Mouse (Mus musculus) hindbrain, embryonic 11.5 days (tissue): ENCODE results near the gene C1qtnf2. TPM values are rescaled to one million over a fixed set of nuclear protein-coding genes. Genes with fewer than 3 reads are reported as not detected.
A peak's percentile ranks its signal among the peaks of the same experiment; 100 is the strongest.

ENCODE experiments used
- ATAC-seq: fragments of 200-750 bp; cut with Nextera tagmentation; 2 replicates; pipeline ENCODE4 v1.8.0; 2017; ENCODE audit warnings: mild to moderate bottlenecking, moderate TSS enrichment, moderate library complexity; ENCODE audit not compliant: low FRiP score
- DNase-seq: peaks from one replicate; pipeline ENCODE4 v3.0.0-alpha.2; 2015; ENCODE audit warnings: low spot score
- H3K27ac ChIP-seq: fragments of 300-500 bp; sonication (generic); 2 replicates; pipeline ENCODE4 v1.5.1; 2014; ENCODE audit warnings: mild to moderate bottlenecking, low read depth, low read length
- H3K27me3 ChIP-seq: fragments of 300-500 bp; sonication (generic); 2 replicates; pipeline ENCODE4 v1.6.1; 2014; ENCODE audit warnings: mild to moderate bottlenecking, low read length, moderate library complexity, mixed read lengths; ENCODE audit not compliant: control insufficient read depth, insufficient read depth
- H3K36me3 ChIP-seq: fragments of 300-500 bp; sonication (generic); 2 replicates; pipeline ENCODE4 v1.6.1; 2014; ENCODE audit warnings: mild to moderate bottlenecking, low read length, moderate library complexity, mixed read lengths; ENCODE audit not compliant: control insufficient read depth, insufficient read depth
- H3K4me1 ChIP-seq: fragments of 300-500 bp; sonication (generic); replicated peaks from 2 replicates; pipeline ENCODE4 v1.6.1; 2014; ENCODE audit warnings: low read length, mixed read lengths; ENCODE audit not compliant: control insufficient read depth, insufficient read depth
- H3K4me2 ChIP-seq: fragments of 300-500 bp; sonication (generic); replicated peaks from 2 replicates; pipeline ENCODE4 v1.6.1; 2014; ENCODE audit warnings: mild to moderate bottlenecking, low read depth, low read length
- H3K4me3 ChIP-seq: fragments of 300-500 bp; sonication (generic); 2 replicates; pipeline ENCODE4 v1.5.1; 2014; ENCODE audit warnings: low read depth, low read length
- H3K9ac ChIP-seq: fragments of 300-500 bp; sonication (generic); 2 replicates; pipeline ENCODE4 v1.6.1; 2014; ENCODE audit warnings: low read depth, low read length
- H3K9me3 ChIP-seq: fragments of 300-500 bp; sonication (generic); 2 replicates; pipeline ENCODE4 v1.6.1; 2016; ENCODE audit warnings: low read length; ENCODE audit not compliant: control insufficient read depth
- WGBS: fragments of 180-500 bp; shearing (Covaris S2); extraction: QIAGEN DNeasy Blood & Tissue Kit; methylation state at CpG from one replicate; pipeline ENCODE4 v1.1.7; 2014; 5-methylcytosine and 5-hydroxymethylcytosine counted together
- polyA plus RNA-seq: library from polyadenylated mRNA; unstranded; fragments of >200 nt; fragmentation: Nextera tagmentation; extraction: Ambion mirVana; gene quantifications from 2 replicates; pipeline ENCODE4 v1.2.1, GENCODE M21; 2014

Gene C1qtnf2
- polyA plus RNA-seq, 1 experiment from 2014 or later, result 3.3 TPM

DNA sequence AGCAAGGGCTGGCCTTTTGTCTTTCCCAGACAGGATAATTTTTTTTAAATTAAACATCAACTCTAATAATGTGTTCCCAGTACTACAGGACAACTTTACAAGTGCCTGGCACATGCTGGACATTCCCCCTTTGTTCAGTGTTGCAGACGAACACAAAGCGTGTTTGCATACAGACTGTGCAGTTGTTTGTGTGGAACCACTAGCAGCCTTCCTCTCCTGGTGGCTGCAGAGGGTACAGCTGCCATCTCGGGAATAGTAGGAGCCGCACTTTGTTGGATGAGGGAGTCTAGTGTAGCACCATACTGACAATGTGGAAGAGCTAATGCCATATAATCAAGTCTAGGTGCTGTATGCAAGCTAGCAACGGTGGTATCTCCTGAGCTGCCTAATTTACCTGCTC lies 57.5 kb downstream of the C1qtnf2 start:
- ATAC-seq (no peak), DNase-seq (peak; percentile 35)
- no peak overlapping the region for H3K4me2 ChIP-seq

DNA sequence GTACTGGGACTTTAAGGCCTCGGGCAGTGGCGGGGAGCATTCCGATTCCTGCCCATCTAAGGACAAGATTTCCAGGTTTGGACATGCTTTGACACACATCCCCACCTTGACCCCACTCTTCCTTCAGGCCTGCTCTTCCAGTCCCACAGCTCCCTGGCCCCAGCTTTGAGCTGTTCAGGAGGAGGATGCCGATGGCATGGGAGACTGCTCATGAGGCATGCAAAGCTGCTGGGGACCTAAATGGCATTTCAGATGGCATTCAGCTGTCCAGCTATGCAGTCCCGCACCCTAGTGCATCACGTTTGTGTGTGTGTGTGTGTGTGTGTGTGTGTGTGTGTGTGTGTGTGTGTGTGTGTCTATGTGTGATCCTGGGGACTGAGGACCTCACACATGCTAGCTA lies 63.0 kb downstream of the C1qtnf2 start:
- DNase-seq (no peak), ATAC-seq (no peak)
- Histone ChIP-seq H3K36me3 (no peaks in the 10 kb centered on the region), H3K9ac (no peak overlapping the region), H3K9me3 (no peaks in the 10 kb centered on the region), H3K4me1 (peaks cover 5% of the 10 kb centered on the region; the same call in 1 of the 2 replicates), H3K4me3 (no peak overlapping the region), H3K4me2 (no peak overlapping the region), H3K27me3 (no peaks in the 10 kb centered on the region), H3K27ac (no peak overlapping the region)
- 82% methylated on average over 6 of the region's 6 CpGs for whole genome bisulfite sequencing

More for the DNA sequence above, 57.5 kb downstream of the C1qtnf2 start:
- WGBS, result 70% methylated on average over 5 of the region's 5 CpGs
- H3K4me3 ChIP-seq, result no peak overlapping the region
- no peaks in the 10 kb centered on the region for H3K36me3 ChIP-seq
- no peaks in the 10 kb centered on the region for H3K27me3 ChIP-seq
- H3K9ac ChIP-seq, result no peak overlapping the region
- H3K27ac ChIP-seq, result 0 out of 2 replicates have a peak overlapping the region, but pooled peaks have one; percentile 13
- peaks cover 2% of the 10 kb centered on the region; the same call in 1 of the 2 replicates for H3K4me1 ChIP-seq
- no peaks in the 10 kb centered on the region for H3K9me3 ChIP-seq

GRCm38 (mm10) chr11:43539863-43540262 lies 65.8 kb downstream of the C1qtnf2 start:
- no peak overlapping the region for H3K4me2 ChIP-seq
- H3K4me3 ChIP-seq, result no peak overlapping the region
- peak overlapping the region; percentile 79 for H3K27ac ChIP-seq
- no peak overlapping the region for H3K9ac ChIP-seq
- 31% methylated on average over 6 of the region's 6 CpGs for WGBS
- ATAC-seq, result peak; percentile 88
- H3K4me1 ChIP-seq, result peaks cover 5% of the 10 kb centered on the region; the same call in 1 of the 2 replicates
- H3K9me3 ChIP-seq, result no peaks in the 10 kb centered on the region
- peak; percentile 62 for DNase-seq
- peaks cover 6% of the 10 kb centered on the region; the same call in 1 of the 2 replicates for H3K36me3 ChIP-seq
- no peaks in the 10 kb centered on the region for H3K27me3 ChIP-seq

Other genes with a start within 250 kb of the C1qtnf2 start
- gene Pttg1, start 48.0 kb upstream of the C1qtnf2 start, polyA plus RNA-seq, result 92.8 and 99.4 TPM in 2 replicates
- gene Slu7, start 40.5 kb upstream of the C1qtnf2 start, polyA plus RNA-seq, result 69.7 and 73.6 TPM in 2 replicates
- gene Ccnjl, start 54.5 kb downstream of the C1qtnf2 start, polyA plus RNA-seq, result 34.2 and 37.7 TPM in 2 replicates
- 8.5 and 10.4 TPM in 2 replicates for gene 4933415A04Rik, start 112.8 kb downstream of the C1qtnf2 start, polyA plus RNA-seq
- not detected in 2 replicates for gene Fabp6, start 127.3 kb downstream of the C1qtnf2 start, polyA plus RNA-seq
- gene Pwwp2a, start 207.7 kb downstream of the C1qtnf2 start, polyA plus RNA-seq, result 46.2 and 47.3 TPM in 2 replicates